Mouse (Mus musculus) frontal cortex, postnatal 14 days (tissue): ENCODE results near the gene Rpl9-ps1.
A peak's percentile ranks its signal among the peaks of the same experiment; 100 is the strongest.

Source experiments
- DNase-seq, 2 experiments: peaks; one replicate each; pipeline ENCODE4 v3.0.0; 2022; ENCODE audit warnings: low spot score in 2 of 2

The Rpl9-ps1 gene

DNA sequence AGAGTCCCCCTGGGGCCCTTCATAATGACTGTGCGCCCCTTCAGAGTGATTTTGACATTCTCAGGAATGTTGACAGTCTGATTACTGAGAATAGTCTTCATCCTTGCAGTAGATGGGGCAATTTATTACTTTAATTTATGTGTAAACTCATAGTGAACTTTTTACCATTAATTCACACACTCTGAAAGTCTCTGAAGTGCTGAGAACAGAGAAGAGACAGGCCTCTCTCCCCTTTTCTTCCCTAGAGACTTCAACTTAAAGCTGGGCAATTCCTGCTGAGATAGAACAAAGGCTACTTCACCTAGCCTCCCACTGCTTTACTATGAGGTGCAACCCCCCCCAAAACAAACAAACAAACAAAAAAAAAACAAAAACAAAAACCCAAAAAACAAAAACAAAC is at the start of gene Rpl9-ps1:
Gene Rpl9-ps1, minus strand, starts transcription at position 101 of the 400 bp plus-strand sequence.
- no peak for DNase-seq

DNA sequence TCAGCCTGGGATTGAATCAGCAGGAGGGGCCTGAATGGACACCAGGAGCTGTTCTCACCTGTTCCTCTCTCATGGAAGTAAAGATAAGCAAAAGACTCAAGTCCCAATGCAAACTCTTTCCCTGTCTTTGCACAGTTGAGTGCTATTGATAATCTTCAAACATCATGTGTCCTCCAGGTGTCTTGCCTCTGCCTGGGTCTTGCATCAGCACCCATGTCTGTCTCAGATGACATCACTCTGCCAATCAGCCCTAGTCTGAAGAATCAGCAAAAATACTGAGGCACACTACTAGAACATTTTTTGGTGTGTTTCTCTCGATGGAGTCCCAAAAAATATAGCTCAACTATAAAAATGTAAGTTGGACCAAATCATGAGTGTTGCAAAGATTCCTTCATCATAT is 46.6 kb upstream of the Rpl9-ps1 start:
- no peak for DNase-seq

DNA sequence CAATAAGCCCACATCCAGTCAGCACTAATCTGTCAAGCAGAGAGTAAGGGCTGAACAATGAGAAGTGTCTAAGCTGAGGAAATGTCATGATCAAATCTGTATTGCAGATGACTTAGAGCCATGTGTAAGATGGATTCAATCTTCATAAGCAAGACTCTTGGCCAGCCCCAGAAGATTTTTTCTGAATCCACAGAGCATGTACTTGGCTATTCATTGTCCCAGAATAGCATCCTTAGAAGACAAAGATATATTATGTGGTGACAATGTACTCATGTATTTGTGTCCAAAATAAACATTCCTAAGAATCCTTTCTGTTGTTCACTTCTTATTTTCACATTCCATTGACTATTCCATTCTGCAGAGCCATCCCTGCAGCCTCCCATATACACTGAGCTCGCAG is 44.5 kb upstream of the Rpl9-ps1 start:
- no peak for DNase-seq

DNA sequence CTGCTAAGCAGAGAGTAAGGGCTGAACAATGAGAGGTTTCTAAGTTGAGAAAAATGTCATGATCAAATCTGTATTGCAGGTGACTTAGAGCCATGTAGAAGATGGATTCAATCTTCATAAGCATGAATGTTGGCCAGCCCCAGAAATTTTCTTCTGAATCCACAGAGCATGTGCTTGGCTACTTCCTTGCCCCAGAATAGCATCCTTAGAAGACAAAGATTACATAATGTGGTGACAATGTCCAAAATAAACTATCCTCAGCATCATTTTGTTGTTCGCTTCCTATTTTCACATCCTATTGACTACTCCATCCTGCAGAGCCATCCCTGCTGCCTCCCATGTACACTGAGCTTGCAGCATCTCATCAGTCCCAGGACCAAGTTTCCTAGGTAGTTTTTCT is 30.2 kb upstream of the Rpl9-ps1 start:
- DNase-seq = no peak

DNA sequence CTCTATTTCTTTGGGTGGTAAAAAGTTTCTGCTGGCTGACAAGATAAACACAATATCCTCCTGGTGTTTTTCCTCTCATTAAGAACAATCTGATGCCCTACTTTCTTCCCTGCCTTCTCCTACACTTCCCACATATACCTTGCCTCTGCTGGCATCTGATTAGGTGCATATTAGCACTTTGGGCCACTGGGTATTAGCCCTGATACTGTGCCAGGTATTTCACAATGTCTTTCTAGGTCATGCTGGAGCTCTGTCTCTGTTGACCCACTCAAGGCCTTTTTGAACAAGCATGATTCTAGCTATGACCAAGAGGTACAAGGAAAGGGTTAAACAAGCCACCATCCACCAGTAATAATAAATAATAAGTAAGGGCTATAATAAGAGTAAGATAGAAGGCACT is 26.3 kb upstream of the Rpl9-ps1 start:
- DNase-seq = no peak

DNA sequence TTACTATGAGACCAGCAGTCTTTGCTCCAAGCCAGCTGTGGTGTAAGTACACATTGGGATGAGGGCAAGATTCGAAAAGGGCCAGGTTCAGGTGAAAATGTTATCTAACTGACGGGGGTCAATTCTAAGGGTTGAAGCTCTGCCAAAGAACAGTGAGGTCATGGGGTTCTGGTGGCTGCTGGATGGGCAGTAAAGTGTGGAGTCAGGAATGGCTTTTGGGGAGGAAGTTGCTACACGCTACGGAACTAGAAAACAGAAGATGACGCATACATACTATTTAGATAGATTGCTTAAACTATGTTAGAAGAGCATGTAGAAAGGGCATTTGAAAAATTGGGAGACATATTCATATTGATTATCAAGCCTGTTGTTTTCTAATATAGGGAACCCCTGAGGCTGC is 18.1 kb upstream of the Rpl9-ps1 start:
- DNase-seq = no peak

DNA sequence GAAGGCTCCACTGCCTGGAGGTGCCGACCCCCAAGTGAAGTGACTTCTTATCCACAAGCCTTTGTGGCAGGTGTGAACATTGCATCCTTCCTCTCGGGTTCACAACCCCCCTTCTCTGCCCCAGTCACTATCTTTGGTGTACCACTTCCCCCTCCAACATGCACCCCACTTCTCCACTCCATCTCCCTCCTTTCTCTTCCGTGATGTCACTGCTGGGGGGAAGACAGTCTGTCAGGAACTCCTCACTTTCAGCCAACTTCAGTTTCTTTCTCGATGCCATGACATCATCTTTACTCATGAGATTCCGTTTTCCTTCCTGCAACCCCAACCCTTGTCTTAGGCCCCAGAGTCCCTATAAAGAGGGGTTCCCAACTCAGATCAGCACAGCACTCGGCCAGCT is 16.8 kb upstream of the Rpl9-ps1 start, which contains the start of gene Ccl4:
Gene Ccl4, plus strand, starts transcription at position 381 of the 400 bp plus-strand sequence.
- no peak for DNase-seq

DNA sequence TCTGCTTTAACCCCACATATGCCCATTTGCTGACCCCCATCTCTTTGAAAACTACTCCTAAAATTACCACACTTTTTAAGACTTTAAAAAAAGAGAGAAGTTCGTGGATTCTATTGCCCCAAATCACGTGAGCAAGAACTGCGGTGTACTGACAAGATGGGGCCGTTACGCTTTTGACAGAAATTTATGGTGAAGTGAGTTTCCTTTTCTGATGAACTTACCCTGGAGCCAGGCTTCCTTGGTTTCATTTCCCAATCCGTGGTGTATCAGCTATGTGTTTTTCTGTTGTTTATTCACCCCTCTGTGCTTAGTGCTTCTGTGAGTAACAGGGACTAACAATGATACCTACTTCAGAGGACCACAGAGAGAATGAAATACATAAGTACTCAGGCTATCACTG is 13.4 kb upstream of the Rpl9-ps1 start:
- DNase-seq = no peak

DNA sequence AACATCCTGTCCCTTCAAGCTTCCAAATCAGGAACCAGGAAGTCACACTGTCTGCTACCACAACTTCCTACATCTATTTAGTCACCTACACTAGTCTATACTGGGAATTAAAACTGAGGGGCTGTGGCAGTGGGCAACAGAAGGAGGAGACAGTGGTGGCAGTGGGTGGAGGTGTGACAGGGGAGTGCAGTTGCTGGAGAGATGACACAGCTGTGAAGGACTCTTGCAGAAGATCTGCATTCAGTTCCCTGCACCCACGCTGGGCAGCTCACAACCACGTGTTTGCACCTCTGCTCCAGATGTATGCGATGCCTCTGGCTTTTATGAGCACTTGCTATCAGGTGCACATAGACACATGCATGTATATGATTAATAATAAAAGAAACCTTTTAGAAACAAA is 12.1 kb upstream of the Rpl9-ps1 start:
- DNase-seq = no peak

DNA sequence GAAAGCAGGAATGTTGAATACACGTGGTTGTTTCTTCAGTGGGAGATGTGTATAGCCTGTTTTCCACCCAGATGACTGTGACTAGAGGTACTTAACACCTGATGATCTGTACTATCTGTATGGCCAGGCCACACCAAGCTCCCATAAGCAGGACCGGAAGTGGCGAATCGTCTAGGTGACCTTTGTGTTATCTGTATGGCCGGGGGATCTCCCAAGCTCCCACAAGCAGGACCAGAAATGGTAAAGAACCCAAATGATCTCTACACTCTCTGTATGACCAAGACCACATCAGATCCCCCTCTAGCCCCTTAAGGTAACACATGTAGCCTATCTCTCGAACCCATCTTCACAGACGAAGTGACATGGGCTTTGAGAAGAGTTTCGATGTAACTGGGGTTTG is 9.2 kb upstream of the Rpl9-ps1 start:
- no peak for DNase-seq

DNA sequence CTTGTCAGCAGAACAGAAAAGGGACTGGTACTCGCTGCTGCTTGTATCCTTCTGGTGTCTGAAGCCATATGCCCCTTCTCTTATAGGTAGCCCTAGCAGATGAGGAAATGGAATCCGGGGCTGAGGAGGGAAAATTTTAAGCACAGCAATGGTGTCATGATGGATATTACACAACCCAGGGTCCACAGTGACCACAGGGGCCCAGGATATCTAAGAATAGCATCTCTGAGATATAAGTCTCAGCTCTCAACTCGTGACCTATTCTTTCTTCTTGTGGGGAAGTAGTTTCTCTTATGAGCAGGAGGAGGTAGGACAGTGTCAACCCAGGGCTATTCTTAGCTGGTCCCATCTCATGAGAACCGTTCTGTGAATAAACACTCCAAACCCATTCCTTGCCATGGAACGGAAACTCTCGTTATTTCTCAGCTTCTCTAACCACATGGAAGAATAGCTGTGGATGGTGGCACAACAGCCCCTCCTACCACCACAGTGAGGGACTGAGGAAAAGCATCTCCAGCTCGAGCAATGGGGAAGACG is 4.0 kb upstream of the Rpl9-ps1 start, which contains the start of gene Ccl3:
Gene Ccl3, minus strand, starts transcription at position 51 of the 537 bp plus-strand sequence.
- no peak for DNase-seq

DNA sequence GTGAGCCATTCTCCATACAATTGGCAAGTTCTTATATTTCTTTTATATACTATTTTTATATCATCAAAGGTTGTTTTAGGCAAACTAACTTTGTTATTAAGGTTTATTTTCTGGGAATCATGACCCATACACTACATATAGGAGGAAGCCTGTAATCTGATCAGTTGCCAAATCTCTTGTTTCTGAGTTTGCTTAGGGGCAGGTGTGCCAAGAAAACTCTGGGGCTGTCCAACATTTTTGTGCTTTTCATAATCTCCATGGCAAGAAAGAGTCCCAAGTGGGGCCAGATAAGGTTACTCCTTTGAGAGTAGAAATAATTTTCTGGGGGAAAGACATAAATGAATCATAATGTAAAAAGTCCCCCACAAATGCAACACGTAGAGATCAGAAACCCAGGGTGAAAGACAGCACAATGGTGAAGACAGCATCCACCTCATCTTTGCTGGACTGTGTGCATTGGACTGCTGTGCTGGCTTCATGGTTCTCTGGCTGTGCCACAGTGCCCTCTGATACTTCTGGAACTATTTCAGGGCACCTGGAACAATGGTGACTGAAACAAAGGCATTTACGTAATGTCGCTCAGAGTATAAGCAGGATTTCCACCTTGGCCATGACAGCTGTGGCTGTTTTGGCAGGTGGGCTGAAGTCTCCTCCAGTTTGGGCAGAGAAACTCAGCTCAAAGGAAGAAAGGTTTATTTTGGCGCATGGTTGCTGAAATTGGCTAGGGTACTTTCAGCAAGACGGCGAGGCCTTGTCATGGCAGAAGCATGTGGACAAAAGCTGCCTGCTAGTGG is 1.1 kb upstream of the Rpl9-ps1 start:
- DNase-seq = no peak

DNA sequence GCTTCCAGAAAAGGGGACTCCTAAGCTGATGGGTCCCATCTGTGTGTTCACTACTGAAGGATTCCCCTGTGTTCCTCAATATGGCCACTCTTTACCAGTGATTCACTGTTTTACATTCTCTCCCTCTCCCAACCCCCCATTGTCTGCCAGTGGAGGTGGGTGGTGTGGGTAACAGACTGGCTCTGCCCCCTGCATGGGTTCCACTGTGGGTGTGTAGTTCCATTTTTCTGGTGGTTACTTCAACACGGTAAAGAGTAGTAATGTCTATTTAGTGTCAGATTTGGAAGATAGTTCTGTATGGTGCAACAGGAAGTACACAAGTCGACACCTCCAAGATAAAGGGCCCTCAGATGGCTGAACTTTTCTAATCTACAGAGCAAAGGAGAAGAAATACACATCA is 4.2 kb downstream of the Rpl9-ps1 start:
- no peak for DNase-seq

DNA sequence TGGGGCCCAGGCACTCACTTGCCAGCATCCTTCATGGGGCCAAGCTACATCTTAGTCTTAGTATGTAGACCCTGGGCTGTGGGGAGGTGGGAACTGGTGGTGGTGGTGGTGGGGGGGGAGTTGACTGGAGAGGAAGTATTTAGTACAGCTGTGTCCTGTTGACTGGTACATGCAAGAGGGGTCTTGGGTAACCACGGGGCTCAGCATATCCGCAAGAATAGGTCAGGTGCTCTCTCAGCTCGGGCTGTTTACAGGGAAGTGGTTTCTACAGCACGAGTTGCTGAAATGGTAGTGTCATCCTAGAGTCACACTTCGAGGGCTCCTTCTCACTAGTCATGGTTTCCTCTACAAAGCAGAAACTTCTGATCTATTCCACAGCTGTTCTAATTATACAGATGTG is 5.3 kb downstream of the Rpl9-ps1 start:
- peak in 1 of 2 experiments; percentile 19 for DNase-seq

DNA sequence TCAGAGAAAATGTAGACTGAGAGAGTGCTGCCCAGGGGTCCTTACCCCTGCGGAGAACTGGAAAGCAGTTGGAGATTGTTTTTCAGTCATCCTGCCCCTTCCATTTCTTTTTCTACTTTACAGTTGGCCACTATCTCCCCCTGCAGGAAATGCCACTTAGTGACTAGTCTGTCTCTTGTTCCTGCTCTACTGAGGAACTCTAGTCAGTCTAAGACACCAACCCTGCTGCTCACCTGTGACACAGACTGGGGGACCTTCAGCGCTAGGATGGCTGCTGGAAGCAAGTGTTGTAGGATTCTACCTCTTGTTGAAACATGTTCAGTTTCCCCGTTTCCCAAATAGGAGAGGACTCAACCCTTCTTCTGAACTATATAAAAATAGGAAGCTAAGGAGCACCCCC is 5.9 kb downstream of the Rpl9-ps1 start:
- no peak for DNase-seq

DNA sequence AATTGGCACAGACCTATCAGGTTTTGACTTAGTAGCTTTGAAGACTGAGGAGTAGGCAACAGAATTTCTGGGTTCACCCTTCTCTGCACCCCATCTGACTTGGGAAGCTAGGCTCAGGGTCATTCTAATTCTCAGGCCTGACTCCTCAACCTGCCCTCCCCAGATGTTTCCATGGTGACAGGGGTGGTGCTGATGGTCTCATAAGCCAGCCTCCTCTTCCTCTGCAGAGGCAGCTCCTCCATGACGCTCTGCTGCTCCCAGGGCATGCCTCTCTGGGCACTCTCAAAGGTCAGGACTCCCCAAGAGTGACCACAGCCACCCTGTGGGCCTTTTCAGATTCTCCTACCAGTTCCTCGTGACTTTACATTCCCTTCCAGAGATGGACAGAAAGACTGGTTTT is 6.5 kb downstream of the Rpl9-ps1 start:
- DNase-seq = no peak

DNA sequence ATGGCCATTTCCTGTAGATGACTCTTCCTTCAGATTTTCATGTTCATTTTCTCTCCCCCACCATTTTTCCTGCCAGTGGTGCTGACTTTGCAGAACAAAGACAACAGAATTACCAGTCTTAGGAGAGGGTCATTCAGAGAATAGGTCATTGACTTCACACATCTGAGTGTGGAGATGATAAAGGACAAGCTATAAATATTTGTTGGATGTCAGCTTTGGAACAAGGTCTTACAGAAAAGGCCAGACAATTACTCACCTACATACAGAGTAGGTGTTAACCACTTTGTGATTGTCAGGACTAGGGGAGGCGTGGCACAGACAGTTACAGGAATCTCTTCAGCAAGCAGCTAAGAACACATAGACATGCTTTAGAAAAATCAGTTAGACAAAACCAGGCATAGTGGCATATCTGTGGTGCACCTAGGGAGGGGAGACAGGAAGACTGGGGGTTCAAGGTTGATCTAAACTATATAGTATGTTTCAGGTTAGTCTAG is 8.6 kb downstream of the Rpl9-ps1 start:
- no peak for DNase-seq

DNA sequence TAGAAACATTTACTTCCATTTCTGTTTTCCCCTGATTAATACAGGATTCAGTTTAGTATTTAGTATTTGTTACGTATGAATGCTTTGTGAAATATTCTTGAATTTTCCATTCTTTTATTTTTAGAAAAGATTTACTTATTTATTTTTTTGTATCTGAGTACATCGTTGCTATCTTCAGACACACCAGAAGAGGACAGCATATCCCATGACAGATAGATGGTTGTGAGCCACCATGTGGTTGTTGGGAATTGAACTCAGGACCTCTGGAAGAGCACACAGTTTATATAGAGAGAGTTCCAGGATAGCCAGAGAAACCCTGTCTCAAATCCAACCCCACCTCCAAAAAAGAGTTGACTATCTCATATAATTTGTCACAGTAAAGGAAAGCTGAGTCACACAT is 10.5 kb downstream of the Rpl9-ps1 start:
- DNase-seq = no peak

DNA sequence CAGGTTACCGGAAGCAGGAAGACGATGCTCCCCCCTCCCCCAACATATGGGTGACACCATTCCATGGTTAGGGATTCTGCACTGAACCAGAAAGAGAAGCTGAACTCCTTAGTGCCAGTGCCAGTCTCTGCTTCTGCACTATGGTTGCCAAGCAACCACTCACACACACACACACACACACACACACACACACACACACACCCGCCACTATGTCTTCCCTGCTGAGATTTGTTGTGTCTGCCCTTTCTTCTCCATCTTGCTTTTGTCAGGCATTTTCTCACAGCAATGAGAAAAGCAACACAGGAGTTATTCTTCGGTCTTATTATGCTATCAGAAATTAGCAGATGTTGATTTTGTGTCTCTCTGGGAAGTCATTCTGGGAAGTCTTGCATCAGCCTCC is 11.0 kb downstream of the Rpl9-ps1 start:
- DNase-seq = no peak

DNA sequence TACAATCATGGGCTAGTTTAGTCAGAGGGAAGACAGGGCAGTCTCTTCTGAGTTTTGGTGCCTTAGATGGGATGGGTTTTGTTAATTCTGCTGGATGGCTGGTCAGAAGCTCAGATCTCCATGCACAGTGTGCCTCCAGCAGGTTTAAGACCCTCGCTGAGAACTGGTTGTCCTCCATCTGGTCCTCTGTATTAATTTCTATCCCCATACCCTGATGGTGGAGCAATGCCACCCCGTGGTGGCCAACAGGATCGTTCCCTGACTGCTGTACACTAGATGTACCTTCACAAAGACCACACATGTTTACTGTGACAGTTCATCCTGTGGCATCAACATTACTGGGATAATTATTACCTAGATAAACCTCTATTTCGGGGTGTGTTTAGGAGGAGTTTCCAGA is 12.7 kb downstream of the Rpl9-ps1 start:
- peak in 1 of 2 experiments; percentile 16 for DNase-seq

DNA sequence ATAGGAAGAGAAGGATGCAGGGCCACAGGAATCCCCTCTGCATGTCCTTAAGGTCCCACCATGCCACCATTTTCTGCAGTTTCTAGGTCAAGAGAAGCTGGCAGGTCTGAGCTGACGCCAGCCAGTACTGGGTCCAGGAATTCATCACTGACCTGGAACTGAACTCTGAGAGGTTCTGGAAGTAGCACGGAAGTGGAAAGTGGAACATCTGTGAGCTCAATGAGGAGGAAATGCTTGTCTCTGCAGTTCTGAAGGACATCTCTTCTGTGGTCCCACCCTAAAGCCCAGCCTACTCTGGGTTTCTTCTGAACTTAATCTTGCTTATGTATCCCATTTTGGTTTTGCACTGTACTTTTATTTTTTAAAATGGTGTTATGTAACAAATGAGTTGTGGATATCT is 14.4 kb downstream of the Rpl9-ps1 start:
- no peak for DNase-seq

DNA sequence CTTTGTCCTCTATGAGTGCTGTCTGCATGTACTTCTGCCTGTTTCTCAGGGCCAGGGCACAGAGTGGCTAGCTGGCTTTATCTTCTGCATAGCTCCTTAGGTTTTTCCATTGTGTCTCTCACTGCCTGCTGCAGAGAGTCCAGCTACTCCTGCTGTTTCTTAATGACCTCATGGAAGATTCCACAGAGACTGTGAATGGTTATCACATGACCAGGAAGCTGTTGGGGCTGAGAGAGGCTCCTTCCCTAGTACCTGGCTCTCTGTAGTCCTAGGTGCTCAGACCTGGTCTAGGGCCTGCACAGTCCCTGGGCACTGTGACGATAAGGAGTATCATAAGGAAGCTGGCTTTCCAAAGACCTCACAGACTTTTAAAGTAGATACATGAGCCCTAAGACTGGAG is 14.8 kb downstream of the Rpl9-ps1 start:
- DNase-seq = no peak

DNA sequence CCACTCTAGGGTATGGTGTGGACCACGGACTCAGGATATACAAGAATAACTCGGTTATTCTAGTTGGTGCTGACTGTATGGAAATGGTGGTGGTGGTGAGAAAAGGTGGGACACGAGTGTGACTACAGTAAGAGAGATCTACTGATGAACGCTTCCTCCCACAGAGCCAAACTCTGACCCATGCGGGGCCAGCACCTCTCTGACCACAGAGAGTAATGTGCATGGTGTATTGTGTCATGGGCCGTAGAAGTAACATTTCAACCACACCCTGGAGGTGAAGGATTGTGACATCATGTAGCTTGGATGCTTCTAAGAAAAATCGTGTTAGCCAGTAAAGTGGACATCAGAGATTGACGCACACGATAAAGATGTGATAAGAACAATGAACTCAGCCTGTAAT is 16.6 kb downstream of the Rpl9-ps1 start:
- no peak for DNase-seq
